Mouse (Mus musculus) stomach, embryonic 14.5 days (tissue): Measurements from ENCODE around the gene Hes5. TPM values are rescaled to one million over a fixed set of nuclear protein-coding genes. Genes with fewer than 3 reads are reported as not detected.

ENCODE experiments used
- ATAC-seq: fragments of 200-750 bp; cut with Nextera tagmentation; 2 replicates; pipeline ENCODE4 v1.8.0; 2017; ENCODE audit warnings: low read depth, moderate TSS enrichment; ENCODE audit not compliant: insufficient number of reproducible peaks, insufficient read depth, low FRiP score
- H3K27ac ChIP-seq: fragments of 300-500 bp; sonication (generic); 2 replicates; pipeline ENCODE4 v1.5.1; 2014; ENCODE audit warnings: mild to moderate bottlenecking, low read length, moderate library complexity, mixed read lengths
- H3K27me3 ChIP-seq: fragments of 300-500 bp; sonication (generic); 2 replicates; pipeline ENCODE4 v1.6.1; 2014; ENCODE audit warnings: low read length, control low read depth, mixed read lengths; ENCODE audit not compliant: control insufficient read depth, insufficient read depth
- H3K36me3 ChIP-seq: fragments of 300-500 bp; sonication (generic); 2 replicates; pipeline ENCODE4 v1.6.1; 2014; ENCODE audit warnings: mild to moderate bottlenecking, control low read depth, low read length, moderate library complexity, mixed read lengths; ENCODE audit not compliant: control insufficient read depth, insufficient read depth
- H3K4me1 ChIP-seq: fragments of 300-500 bp; sonication (generic); 2 replicates; pipeline ENCODE4 v1.6.1; 2014; ENCODE audit warnings: low read length, control low read depth, mixed read lengths; ENCODE audit not compliant: control insufficient read depth, insufficient read depth
- H3K4me2 ChIP-seq: fragments of 300-500 bp; sonication (generic); replicated peaks from 2 replicates; pipeline ENCODE4 v1.6.1; 2014; ENCODE audit warnings: low read depth, low read length, control low read depth
- H3K4me3 ChIP-seq: fragments of 300-500 bp; sonication (generic); 2 replicates; pipeline ENCODE4 v1.5.1; 2014; ENCODE audit warnings: low read depth, low read length, control low read depth
- H3K9ac ChIP-seq: fragments of 300-500 bp; sonication (generic); replicated peaks from 2 replicates; pipeline ENCODE4 v1.6.1; 2014; ENCODE audit warnings: low read depth, mild to moderate bottlenecking, control low read depth, low read length, moderate library complexity, mixed read lengths
- H3K9me3 ChIP-seq: fragments of 300-500 bp; sonication (generic); 2 replicates; pipeline ENCODE4 v1.6.1; 2016; ENCODE audit warnings: low read depth, low read length, control low read depth; ENCODE audit not compliant: control insufficient read depth
- WGBS: fragments of 180-500 bp; shearing (Covaris S2); extraction: QIAGEN DNeasy Blood & Tissue Kit; methylation state at CpG from one replicate; pipeline ENCODE4 v1.1.7; 2014; 5-methylcytosine and 5-hydroxymethylcytosine counted together
- polyA plus RNA-seq: library from polyadenylated mRNA; unstranded; fragments of >200 nt; fragmentation: Nextera tagmentation; extraction: Ambion mirVana; gene quantifications from 2 replicates; pipeline ENCODE4 v1.2.1, GENCODE M21; 2014

The Hes5 gene
- polyA plus RNA-seq, 1 experiment from 2014 or later = 0.91 TPM

DNA sequence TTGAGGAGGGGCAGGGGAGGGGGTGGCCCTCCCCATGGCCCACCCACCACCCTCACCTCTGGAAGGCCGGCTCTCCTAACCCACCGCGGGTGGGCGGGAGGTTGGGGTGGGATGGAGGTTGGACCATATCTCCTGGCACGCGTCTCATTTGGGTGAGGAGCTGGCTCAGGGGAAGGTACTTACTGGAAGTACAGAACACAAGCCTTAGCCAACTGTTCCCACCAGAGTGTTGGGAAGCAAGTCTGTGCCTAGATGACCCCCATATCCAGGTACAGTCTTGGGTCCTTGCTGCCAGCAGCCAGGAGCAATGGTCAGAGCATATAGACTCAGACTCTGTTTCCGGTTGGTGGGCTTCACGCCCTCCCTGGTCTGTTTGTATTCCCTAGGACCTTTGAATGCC is 2.1 kb upstream of the Hes5 start:
- H3K27me3 ChIP-seq = peaks cover 45% of the 10 kb centered on the region
- peak overlapping the region; percentile 28; the same call in 1 of the 2 replicates for H3K4me2 ChIP-seq
- H3K36me3 ChIP-seq = no peaks in the 10 kb centered on the region
- no peak for ATAC-seq
- no peaks in the 10 kb centered on the region for H3K9me3 ChIP-seq
- WGBS = 14% methylated on average over 8 of the region's 8 CpGs
- no peak overlapping the region for H3K4me3 ChIP-seq
- H3K9ac ChIP-seq = no peak overlapping the region
- no peak overlapping the region for H3K27ac ChIP-seq
- H3K4me1 ChIP-seq = peaks cover 29% of the 10 kb centered on the region

- WGBS = 25% methylated on average over 20 of the region's 20 CpGs
- Histone ChIP-seq H3K9me3 (no peaks in the 10 kb centered on the region), H3K9ac (0 out of 2 replicates have a peak overlapping the region, but pooled peaks have one; percentile 14), H3K27ac (no peak overlapping the region), H3K27me3 (peaks cover 40% of the 10 kb centered on the region), H3K36me3 (no peaks in the 10 kb centered on the region), H3K4me3 (peak overlapping the region; percentile 33), H3K4me2 (peak overlapping the region; percentile 65), H3K4me1 (peaks cover 32% of the 10 kb centered on the region)
- ATAC-seq = no peak
Measured at GRCm38 (mm10) chr4:154960021-154960689, 568 bp upstream of the Hes5 start.

DNA sequence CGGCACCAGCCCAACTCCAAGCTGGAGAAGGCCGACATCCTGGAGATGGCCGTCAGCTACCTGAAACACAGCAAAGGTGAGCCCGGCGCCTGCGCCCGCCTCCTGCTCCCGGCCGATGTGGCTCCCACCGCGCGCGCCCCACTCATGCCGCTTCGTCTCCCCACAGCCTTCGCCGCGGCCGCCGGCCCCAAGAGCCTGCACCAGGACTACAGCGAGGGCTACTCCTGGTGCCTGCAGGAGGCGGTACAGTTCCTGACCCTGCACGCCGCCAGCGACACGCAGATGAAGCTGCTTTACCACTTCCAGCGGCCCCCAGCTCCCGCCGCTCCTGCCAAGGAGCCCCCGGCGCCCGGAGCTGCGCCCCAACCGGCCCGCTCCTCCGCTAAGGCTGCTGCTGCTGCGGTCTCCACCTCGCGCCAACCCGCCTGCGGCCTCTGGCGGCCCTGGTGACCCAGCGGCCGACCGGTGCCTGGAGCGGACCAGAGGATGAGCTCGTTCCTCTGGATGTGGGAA is 559 bp downstream of the Hes5 start:
- peak overlapping the region; percentile 33 for H3K4me3 ChIP-seq
- peaks cover 2% of the 10 kb centered on the region for H3K36me3 ChIP-seq
- peak overlapping the region; percentile 14; the same call in 1 of the 2 replicates for H3K9ac ChIP-seq
- under 1% methylated on average over 47 of the region's 47 CpGs for WGBS
- no peaks in the 10 kb centered on the region for H3K9me3 ChIP-seq
- H3K27me3 ChIP-seq = peaks cover 40% of the 10 kb centered on the region
- H3K4me2 ChIP-seq = peak overlapping the region; percentile 65
- ATAC-seq = no peak
- H3K4me1 ChIP-seq = peaks cover 41% of the 10 kb centered on the region
- no peak overlapping the region for H3K27ac ChIP-seq

GRCm38 (mm10) chr4:154961911-154962310 is 1.2 kb downstream of the Hes5 start:
- H3K9me3 ChIP-seq = no peaks in the 10 kb centered on the region
- WGBS = 30% methylated on average over 13 of the region's 13 CpGs
- H3K4me2 ChIP-seq = peak overlapping the region; percentile 65; the same call in 1 of the 2 replicates
- H3K27me3 ChIP-seq = peaks cover 40% of the 10 kb centered on the region
- peak overlapping the region; percentile 33 for H3K4me3 ChIP-seq
- ATAC-seq = no peak
- peaks cover 7% of the 10 kb centered on the region for H3K36me3 ChIP-seq
- H3K27ac ChIP-seq = no peak overlapping the region
- H3K9ac ChIP-seq = no peak overlapping the region
- H3K4me1 ChIP-seq = peaks cover 41% of the 10 kb centered on the region

GRCm38 (mm10) chr4:154962683-154963082 is 2.0 kb downstream of the Hes5 start:
- Histone ChIP-seq H3K9me3 (no peaks in the 10 kb centered on the region), H3K4me2 (0 out of 2 replicates have a peak overlapping the region, but pooled peaks have one; percentile 37), H3K4me3 (no peak overlapping the region), H3K9ac (no peak overlapping the region), H3K4me1 (peaks cover 40% of the 10 kb centered on the region), H3K36me3 (peaks cover 7% of the 10 kb centered on the region), H3K27ac (no peak overlapping the region), H3K27me3 (peaks cover 40% of the 10 kb centered on the region)
- 86% methylated on average over 7 of the region's 7 CpGs for WGBS
- ATAC-seq = no peak

- peak overlapping the region; percentile 37 for H3K4me2 ChIP-seq
- peaks cover 34% of the 10 kb centered on the region for H3K4me1 ChIP-seq
- no peak overlapping the region for H3K27ac ChIP-seq
- H3K9ac ChIP-seq = no peak overlapping the region
- peaks cover 40% of the 10 kb centered on the region for H3K27me3 ChIP-seq
- no peak for ATAC-seq
- peaks cover 7% of the 10 kb centered on the region for H3K36me3 ChIP-seq
- no peaks in the 10 kb centered on the region for H3K9me3 ChIP-seq
- WGBS = 33% methylated on average over 11 of the region's 11 CpGs
- peak overlapping the region; percentile 84 for H3K4me3 ChIP-seq
Measured at GRCm38 (mm10) chr4:154963190-154963836, 2.6 kb downstream of the Hes5 start.

DNA sequence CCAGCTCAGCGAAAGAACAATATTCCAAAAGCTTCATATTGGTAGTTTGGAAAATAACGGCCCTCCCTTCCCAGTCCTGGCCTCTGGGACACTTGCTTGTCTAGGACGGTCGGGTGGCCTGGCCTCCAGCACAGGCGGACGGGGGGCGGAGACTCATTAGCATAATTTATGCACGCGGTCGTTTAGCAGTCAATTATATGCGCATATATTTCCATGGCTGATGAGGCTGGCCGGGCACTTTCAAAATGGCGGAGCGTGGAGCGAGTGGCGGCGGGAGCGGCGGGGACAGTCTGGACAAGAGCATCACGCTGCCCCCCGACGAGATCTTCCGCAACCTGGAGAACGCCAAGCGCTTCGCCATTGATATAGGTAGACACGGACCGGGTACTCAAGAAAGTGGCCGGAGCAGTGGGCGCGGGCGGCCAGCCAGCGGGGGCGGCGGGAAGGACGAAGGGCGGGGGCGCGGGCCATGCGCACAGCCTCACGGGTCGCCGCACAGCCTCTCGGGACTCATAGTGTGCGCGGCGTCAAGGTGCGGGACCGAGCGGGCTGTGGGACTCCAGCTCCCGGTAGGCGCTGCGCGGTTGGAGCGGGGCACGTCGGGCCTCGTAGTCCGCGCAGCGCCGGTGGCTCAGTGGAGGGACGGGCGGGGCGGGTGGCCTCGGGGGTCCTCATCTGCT is 3.3 kb downstream of the Hes5 start, which contains the start of gene Pank4:
TSS of gene Pank4 (plus strand) at position 223 of the 680 bp plus-strand sequence.
- WGBS = under 1% methylated on average over 60 of the region's 66 CpGs
- H3K4me3 ChIP-seq = peak within 1 kb of the TSS; percentile 84
- H3K36me3 ChIP-seq = peaks cover 8% of the 10 kb centered on the region
- peak within 1 kb of the TSS; percentile 88 for H3K27ac ChIP-seq
- peaks cover 35% of the 10 kb centered on the region for H3K27me3 ChIP-seq
- H3K4me2 ChIP-seq = peak within 1 kb of the TSS; percentile 85
- ATAC-seq = peak; percentile 95
- peak within 1 kb of the TSS; percentile 77 for H3K9ac ChIP-seq
- H3K9me3 ChIP-seq = no peaks in the 10 kb centered on the region
- peaks cover 31% of the 10 kb centered on the region for H3K4me1 ChIP-seq

DNA sequence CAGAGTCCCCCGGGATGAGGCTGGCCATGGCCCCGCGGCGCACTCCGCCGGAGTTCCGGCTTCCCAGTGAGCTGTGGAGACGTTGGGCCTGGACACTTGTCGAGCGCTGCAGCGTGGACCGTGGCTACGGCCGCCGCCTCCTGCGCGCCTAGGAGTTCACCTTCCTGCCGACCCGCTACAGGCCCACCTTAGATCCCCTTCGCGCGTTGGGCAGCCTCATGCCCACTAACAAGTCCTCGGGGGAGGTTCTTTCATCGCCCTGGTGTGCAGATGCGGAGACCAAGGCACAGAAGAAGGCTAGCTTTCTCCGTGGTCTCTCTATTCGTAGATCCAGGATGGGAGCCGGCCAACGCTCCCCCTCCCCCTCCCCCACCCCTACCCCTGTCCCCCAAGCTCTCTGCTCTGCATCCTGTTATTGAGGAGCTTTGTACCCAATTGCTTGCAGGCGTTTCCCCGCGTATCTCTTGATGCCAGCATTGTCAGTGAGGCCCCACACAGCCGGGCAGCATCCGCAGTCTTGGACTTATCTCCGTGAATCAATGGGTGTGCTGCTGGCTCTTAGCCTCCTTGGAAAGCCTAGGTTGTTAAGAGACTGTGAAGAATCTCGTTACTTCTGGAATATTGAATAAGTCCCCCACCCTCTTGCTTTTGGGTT is 4.0 kb downstream of the Hes5 start:
- Histone ChIP-seq H3K27me3 (peaks cover 28% of the 10 kb centered on the region), H3K27ac (peak overlapping the region; percentile 88; the same call in 1 of the 2 replicates), H3K4me1 (peaks cover 31% of the 10 kb centered on the region), H3K4me3 (peak overlapping the region; percentile 84), H3K4me2 (peak overlapping the region; percentile 85), H3K9ac (peak overlapping the region; percentile 77), H3K9me3 (no peaks in the 10 kb centered on the region), H3K36me3 (peaks cover 14% of the 10 kb centered on the region)
- WGBS = 2% methylated on average over 36 of the region's 36 CpGs
- ATAC-seq = no peak
